Mouse (Mus musculus) intestine, embryonic 15.5 days (tissue): ENCODE measurements around the gene Slc9a9. TPM values are rescaled to one million over a fixed set of nuclear protein-coding genes. Genes with fewer than 3 reads are reported as not detected.
A peak's percentile ranks its signal among the peaks of the same experiment; 100 is the strongest.

Experiments
- ATAC-seq: fragments of 200-750 bp; cut with Nextera tagmentation; 2 replicates; pipeline ENCODE4 v1.8.0; 2017; ENCODE audit warnings: moderate TSS enrichment, moderate library complexity
- H3K27ac ChIP-seq: fragments of 300-500 bp; sonication (generic); 2 replicates; pipeline ENCODE4 v1.5.1; 2015; ENCODE audit warnings: mild to moderate bottlenecking, inconsistent platforms
- H3K27me3 ChIP-seq: fragments of 300-500 bp; sonication (generic); replicated peaks from 2 replicates; pipeline ENCODE4 v1.6.1; 2015; ENCODE audit warnings: inconsistent platforms
- H3K36me3 ChIP-seq: fragments of 300-500 bp; sonication (generic); 2 replicates; pipeline ENCODE4 v1.6.1; 2015; ENCODE audit warnings: inconsistent platforms
- H3K4me1 ChIP-seq: fragments of 300-500 bp; sonication (generic); replicated peaks from 2 replicates; pipeline ENCODE4 v1.6.1; 2015; ENCODE audit warnings: inconsistent platforms
- H3K4me2 ChIP-seq: fragments of 300-500 bp; sonication (generic); replicated peaks from 2 replicates; pipeline ENCODE4 v1.6.1; 2015; ENCODE audit warnings: mild to moderate bottlenecking, inconsistent platforms
- H3K4me3 ChIP-seq: fragments of 300-500 bp; sonication (generic); replicated peaks from 2 replicates; pipeline ENCODE4 v1.5.1; 2015; ENCODE audit warnings: inconsistent platforms
- H3K9ac ChIP-seq: fragments of 300-500 bp; sonication (generic); 2 replicates; pipeline ENCODE4 v1.6.1; 2015; ENCODE audit warnings: inconsistent platforms
- H3K9me3 ChIP-seq: fragments of 300-500 bp; sonication (generic); 2 replicates; pipeline ENCODE4 v1.6.1; 2016; ENCODE audit warnings: inconsistent platforms
- WGBS: fragments of 180-500 bp; shearing (Covaris S2); methylation state at CpG from one replicate; pipeline ENCODE4 v1.1.7; 2015; 5-methylcytosine and 5-hydroxymethylcytosine counted together
- polyA plus RNA-seq: library from polyadenylated mRNA; unstranded; fragments of >200 nt; fragmentation: Nextera tagmentation; extraction: Ambion mirVana; gene quantifications from 2 replicates; pipeline ENCODE4 v1.2.1, GENCODE M21; 2015

The Slc9a9 gene
- polyA plus RNA-seq, 1 experiment from 2014 or later = 2.4 TPM

- Histone ChIP-seq H3K4me3 (no peak overlapping the region), H3K4me1 (no peaks in the 10 kb centered on the region), H3K27ac (no peak overlapping the region), H3K27me3 (no peaks in the 10 kb centered on the region), H3K36me3 (no peaks in the 10 kb centered on the region), H3K9me3 (no peaks in the 10 kb centered on the region), H3K9ac (no peak overlapping the region), H3K4me2 (no peak overlapping the region)
- WGBS = 67% methylated on average over 2 of the region's 2 CpGs
- ATAC-seq = no peak
Observed at GRCm38 (mm10) chr9:94705758-94706026, 36.0 kb downstream of the Slc9a9 start.

GRCm38 (mm10) chr9:94712084-94712483 lies 42.4 kb downstream of the Slc9a9 start:
- H3K4me1 ChIP-seq = no peaks in the 10 kb centered on the region
- no peaks in the 10 kb centered on the region for H3K36me3 ChIP-seq
- no peak overlapping the region for H3K27ac ChIP-seq
- no peaks in the 10 kb centered on the region for H3K27me3 ChIP-seq
- no peak for ATAC-seq
- no peak overlapping the region for H3K9ac ChIP-seq
- H3K4me2 ChIP-seq = no peak overlapping the region
- H3K9me3 ChIP-seq = no peaks in the 10 kb centered on the region
- H3K4me3 ChIP-seq = no peak overlapping the region
- WGBS = 84% methylated on average over 5 of the region's 5 CpGs

- 72% methylated on average over 2 of the region's 2 CpGs for WGBS
Observed at GRCm38 (mm10) chr9:94716695-94717094, 47.0 kb downstream of the Slc9a9 start.

GRCm38 (mm10) chr9:94723631-94724030 lies 53.9 kb downstream of the Slc9a9 start:
- Histone ChIP-seq H3K27ac (no peak overlapping the region), H3K9me3 (no peaks in the 10 kb centered on the region), H3K4me1 (no peaks in the 10 kb centered on the region), H3K36me3 (no peaks in the 10 kb centered on the region), H3K9ac (no peak overlapping the region), H3K4me2 (no peak overlapping the region), H3K4me3 (no peak overlapping the region), H3K27me3 (no peaks in the 10 kb centered on the region)
- 76% methylated on average over 2 of the region's 2 CpGs for WGBS
- no peak for ATAC-seq

More at GRCm38 (mm10) chr9:94716695-94717094, 47.0 kb downstream of the Slc9a9 start:
- Histone ChIP-seq H3K36me3 (no peaks in the 10 kb centered on the region), H3K27me3 (no peaks in the 10 kb centered on the region), H3K27ac (no peak overlapping the region), H3K4me3 (no peak overlapping the region), H3K9ac (no peak overlapping the region), H3K4me2 (no peak overlapping the region), H3K4me1 (no peaks in the 10 kb centered on the region), H3K9me3 (no peaks in the 10 kb centered on the region)
- ATAC-seq = no peak

GRCm38 (mm10) chr9:94725121-94725520 lies 55.4 kb downstream of the Slc9a9 start:
- 90% methylated on average over 5 of the region's 5 CpGs for WGBS
- H3K4me3 ChIP-seq = no peak overlapping the region
- no peak overlapping the region for H3K27ac ChIP-seq
- H3K4me1 ChIP-seq = no peaks in the 10 kb centered on the region
- H3K9ac ChIP-seq = no peak overlapping the region
- no peaks in the 10 kb centered on the region for H3K27me3 ChIP-seq
- no peaks in the 10 kb centered on the region for H3K9me3 ChIP-seq
- no peaks in the 10 kb centered on the region for H3K36me3 ChIP-seq
- no peak for ATAC-seq
- H3K4me2 ChIP-seq = no peak overlapping the region

GRCm38 (mm10) chr9:94727457-94727856 lies 57.7 kb downstream of the Slc9a9 start:
- Histone ChIP-seq H3K4me2 (no peak overlapping the region), H3K36me3 (no peaks in the 10 kb centered on the region), H3K4me3 (no peak overlapping the region), H3K4me1 (no peaks in the 10 kb centered on the region), H3K9me3 (no peaks in the 10 kb centered on the region), H3K27me3 (no peaks in the 10 kb centered on the region), H3K27ac (no peak overlapping the region), H3K9ac (no peak overlapping the region)
- no peak for ATAC-seq
- WGBS = 25% methylated on average over 5 of the region's 5 CpGs

GRCm38 (mm10) chr9:94730396-94730795 lies 60.7 kb downstream of the Slc9a9 start:
- ATAC-seq = no peak
- Histone ChIP-seq H3K4me2 (no peak overlapping the region), H3K4me3 (no peak overlapping the region), H3K36me3 (no peaks in the 10 kb centered on the region), H3K9me3 (no peaks in the 10 kb centered on the region), H3K9ac (no peak overlapping the region), H3K27me3 (no peaks in the 10 kb centered on the region), H3K4me1 (no peaks in the 10 kb centered on the region), H3K27ac (no peak overlapping the region)
- 93% methylated on average over 8 of the region's 8 CpGs for WGBS

GRCm38 (mm10) chr9:94732136-94732535 lies 62.4 kb downstream of the Slc9a9 start:
- no peak for ATAC-seq
- Histone ChIP-seq H3K36me3 (no peaks in the 10 kb centered on the region), H3K4me1 (no peaks in the 10 kb centered on the region), H3K4me2 (no peak overlapping the region), H3K9ac (no peak overlapping the region), H3K4me3 (no peak overlapping the region), H3K9me3 (no peaks in the 10 kb centered on the region), H3K27me3 (no peaks in the 10 kb centered on the region), H3K27ac (no peak overlapping the region)
- WGBS = 65% methylated on average over 6 of the region's 6 CpGs

GRCm38 (mm10) chr9:94732599-94733287 lies 63.0 kb downstream of the Slc9a9 start:
- 53% methylated on average over 8 of the region's 8 CpGs for WGBS
- ATAC-seq = no peak

GRCm38 (mm10) chr9:94734320-94734719 lies 64.6 kb downstream of the Slc9a9 start:
- 95% methylated on average over 1 of the region's 1 CpGs for WGBS
- no peak overlapping the region for H3K4me2 ChIP-seq
- H3K9ac ChIP-seq = no peak overlapping the region
- H3K27me3 ChIP-seq = no peaks in the 10 kb centered on the region
- no peak overlapping the region for H3K27ac ChIP-seq
- ATAC-seq = no peak
- H3K4me3 ChIP-seq = no peak overlapping the region
- no peaks in the 10 kb centered on the region for H3K36me3 ChIP-seq
- H3K9me3 ChIP-seq = no peaks in the 10 kb centered on the region
- no peaks in the 10 kb centered on the region for H3K4me1 ChIP-seq

More at GRCm38 (mm10) chr9:94732599-94733287, 63.0 kb downstream of the Slc9a9 start:
- no peaks in the 10 kb centered on the region for H3K27me3 ChIP-seq
- H3K9me3 ChIP-seq = no peaks in the 10 kb centered on the region
- no peak overlapping the region for H3K4me2 ChIP-seq
- no peak overlapping the region for H3K4me3 ChIP-seq
- no peak overlapping the region for H3K9ac ChIP-seq
- no peak overlapping the region for H3K27ac ChIP-seq
- H3K36me3 ChIP-seq = no peaks in the 10 kb centered on the region
- no peaks in the 10 kb centered on the region for H3K4me1 ChIP-seq

GRCm38 (mm10) chr9:94737226-94737625 lies 67.5 kb downstream of the Slc9a9 start:
- WGBS = 73% methylated on average over 5 of the region's 5 CpGs
- Histone ChIP-seq H3K27me3 (no peaks in the 10 kb centered on the region), H3K9me3 (no peaks in the 10 kb centered on the region), H3K36me3 (no peaks in the 10 kb centered on the region), H3K9ac (no peak overlapping the region), H3K27ac (no peak overlapping the region), H3K4me3 (no peak overlapping the region), H3K4me1 (no peaks in the 10 kb centered on the region), H3K4me2 (no peak overlapping the region)
- no peak for ATAC-seq

- H3K9ac ChIP-seq = no peak overlapping the region
- no peak overlapping the region for H3K4me3 ChIP-seq
- H3K9me3 ChIP-seq = no peaks in the 10 kb centered on the region
- 41% methylated on average over 6 of the region's 6 CpGs for WGBS
- peak; percentile 69 for ATAC-seq
- H3K27me3 ChIP-seq = no peaks in the 10 kb centered on the region
- no peak overlapping the region for H3K27ac ChIP-seq
- H3K36me3 ChIP-seq = no peaks in the 10 kb centered on the region
- H3K4me1 ChIP-seq = no peaks in the 10 kb centered on the region
- no peak overlapping the region for H3K4me2 ChIP-seq
Observed at GRCm38 (mm10) chr9:94738555-94739427, 69.1 kb downstream of the Slc9a9 start.

GRCm38 (mm10) chr9:94740841-94741240 lies 71.1 kb downstream of the Slc9a9 start:
- WGBS = 68% methylated on average over 3 of the region's 3 CpGs
- ATAC-seq = no peak
- H3K4me2 ChIP-seq = no peak overlapping the region
- no peaks in the 10 kb centered on the region for H3K27me3 ChIP-seq
- no peak overlapping the region for H3K27ac ChIP-seq
- H3K9ac ChIP-seq = no peak overlapping the region
- no peaks in the 10 kb centered on the region for H3K9me3 ChIP-seq
- no peaks in the 10 kb centered on the region for H3K4me1 ChIP-seq
- H3K4me3 ChIP-seq = no peak overlapping the region
- H3K36me3 ChIP-seq = no peaks in the 10 kb centered on the region
